Mouse (Mus musculus) limb, embryonic 15.5 days (tissue): ENCODE results near the gene Cdc34. TPM values are rescaled to one million over a fixed set of nuclear protein-coding genes. Genes with fewer than 3 reads are reported as not detected.

Experiments
- ATAC-seq: fragments of 200-750 bp; cut with Nextera tagmentation; 2 replicates; pipeline ENCODE4 v1.8.0; 2017; ENCODE audit warnings: low read depth, moderate TSS enrichment; ENCODE audit not compliant: insufficient number of reproducible peaks, low FRiP score, low TSS enrichment
- H3K27ac ChIP-seq: fragments of 300-500 bp; sonication (generic); 2 replicates; pipeline ENCODE4 v1.5.1; 2015; ENCODE audit warnings: moderate library complexity, mild to moderate bottlenecking, inconsistent platforms
- H3K27me3 ChIP-seq: fragments of 300-500 bp; sonication (generic); 2 replicates; pipeline ENCODE4 v1.6.1; 2015; ENCODE audit warnings: inconsistent platforms
- H3K36me3 ChIP-seq: fragments of 300-500 bp; sonication (generic); 2 replicates; pipeline ENCODE4 v1.6.1; 2015; ENCODE audit warnings: inconsistent platforms
- H3K4me1 ChIP-seq: fragments of 300-500 bp; sonication (generic); 2 replicates; pipeline ENCODE4 v1.6.1; 2015; ENCODE audit warnings: inconsistent platforms
- H3K4me2 ChIP-seq: fragments of 300-500 bp; sonication (generic); 2 replicates; pipeline ENCODE4 v1.6.1; 2015; ENCODE audit warnings: mild to moderate bottlenecking, inconsistent platforms
- H3K4me3 ChIP-seq: fragments of 300-500 bp; sonication (generic); 2 replicates; pipeline ENCODE4 v1.5.1; 2015; ENCODE audit warnings: mild to moderate bottlenecking, inconsistent platforms
- H3K9ac ChIP-seq: fragments of 300-500 bp; sonication (generic); 2 replicates; pipeline ENCODE4 v1.6.1; 2015; ENCODE audit warnings: inconsistent platforms
- H3K9me3 ChIP-seq: fragments of 300-500 bp; sonication (generic); 2 replicates; pipeline ENCODE4 v1.6.1; 2016; ENCODE audit warnings: inconsistent platforms
- WGBS: fragments of 180-500 bp; shearing (Covaris S2); methylation state at CpG from one replicate; pipeline ENCODE4 v1.1.7; 2015; 5-methylcytosine and 5-hydroxymethylcytosine counted together
- polyA plus RNA-seq: library from polyadenylated mRNA; unstranded; fragments of >200 nt; fragmentation: Nextera tagmentation; extraction: Ambion mirVana; gene quantifications from 2 replicates; pipeline ENCODE4 v1.2.1, GENCODE M21; 2015

Cdc34 gene
- polyA plus RNA-seq, 1 experiment from 2014 or later, result 100 TPM

DNA sequence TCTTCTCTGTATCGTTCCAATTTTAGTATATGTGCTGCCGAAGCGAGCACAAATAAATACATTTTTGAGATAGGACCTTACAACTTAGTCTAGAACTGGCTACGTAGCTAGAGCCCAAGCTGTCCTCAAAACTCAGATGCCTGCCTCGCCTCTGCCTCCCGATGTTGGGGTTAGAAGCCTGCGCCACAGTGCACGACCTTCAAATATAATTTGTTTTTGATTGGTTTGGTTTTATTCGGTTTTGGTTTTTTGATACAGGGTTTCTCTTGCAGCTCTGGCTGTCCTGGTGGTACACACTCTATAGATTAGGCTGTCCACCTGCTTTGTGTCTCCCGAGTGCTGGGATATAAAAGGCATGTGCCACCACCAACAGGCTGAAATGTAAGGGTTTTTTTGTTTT lies 21.5 kb downstream of the Cdc34 start:
- no peaks in the 10 kb centered on the region for H3K9me3 ChIP-seq
- H3K9ac ChIP-seq, result no peak overlapping the region
- H3K27me3 ChIP-seq, result no peaks in the 10 kb centered on the region
- peaks cover 38% of the 10 kb centered on the region for H3K4me1 ChIP-seq
- H3K4me2 ChIP-seq, result peak overlapping the region; percentile 81
- WGBS, result 78% methylated on average over 10 of the region's 10 CpGs
- H3K4me3 ChIP-seq, result peak overlapping the region; percentile 77
- 0 out of 2 replicates have a peak overlapping the region, but pooled peaks have one; percentile 82 for H3K27ac ChIP-seq
- H3K36me3 ChIP-seq, result peaks cover 11% of the 10 kb centered on the region
- ATAC-seq, result no peak

DNA sequence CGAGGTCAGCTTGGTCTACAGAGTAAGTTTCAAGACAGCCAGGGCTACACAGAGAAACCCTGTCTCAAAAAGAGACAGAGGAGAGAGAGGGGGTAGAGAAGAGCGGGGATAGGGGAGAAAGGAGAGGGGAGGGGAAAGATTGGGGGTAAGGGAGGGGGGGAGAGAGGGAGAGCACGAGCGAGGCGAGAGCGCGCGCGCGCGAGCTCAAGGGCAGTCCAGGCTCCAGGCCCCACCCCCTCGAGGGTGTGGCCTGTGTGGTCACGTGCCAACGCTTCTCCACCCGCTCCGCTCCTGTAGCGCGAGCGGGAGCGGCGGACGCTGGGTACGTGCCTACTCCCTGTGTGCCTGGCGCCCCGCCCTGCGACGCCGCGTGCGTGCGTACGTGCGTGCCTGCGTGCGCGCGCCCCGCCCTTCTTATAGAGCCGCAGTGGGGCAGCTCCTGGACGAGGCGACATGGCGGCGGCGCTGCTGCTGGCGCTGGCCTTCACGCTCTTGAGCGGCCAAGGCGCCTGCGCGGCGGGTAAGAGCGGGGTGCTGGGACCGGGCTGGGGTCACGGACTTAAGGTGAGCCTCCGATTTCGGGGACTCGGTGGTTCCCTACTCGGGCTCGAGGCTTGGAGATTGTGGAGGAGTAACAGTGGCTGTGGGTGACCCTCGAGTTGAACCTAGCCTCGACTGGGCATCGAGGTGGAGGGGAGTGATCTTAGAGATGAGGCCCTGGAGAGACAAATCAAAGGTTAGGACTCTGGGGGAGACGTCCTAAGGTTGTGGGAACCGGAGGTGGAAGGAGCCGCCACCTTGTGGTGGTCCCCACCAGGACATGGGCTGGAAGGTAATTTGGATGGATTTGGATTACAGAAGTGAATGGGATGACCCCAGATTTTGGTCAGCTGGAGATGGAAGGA lies 22.3 kb downstream of the Cdc34 start, which contains the start of gene Bsg:
Gene Bsg, plus strand, starts transcription at position 427 of the 905 bp plus-strand sequence.
- WGBS, result under 1% methylated on average over 64 of the region's 65 CpGs
- Histone ChIP-seq H3K27me3 (no peaks in the 10 kb centered on the region), H3K9me3 (no peaks in the 10 kb centered on the region), H3K4me3 (peak within 1 kb of the TSS; percentile 77), H3K9ac (peak within 1 kb of the TSS; percentile 82), H3K36me3 (peaks cover 18% of the 10 kb centered on the region), H3K4me2 (peak within 1 kb of the TSS; percentile 81), H3K4me1 (peaks cover 42% of the 10 kb centered on the region), H3K27ac (peak within 1 kb of the TSS; percentile 82)
- peak; percentile 92 for ATAC-seq

DNA sequence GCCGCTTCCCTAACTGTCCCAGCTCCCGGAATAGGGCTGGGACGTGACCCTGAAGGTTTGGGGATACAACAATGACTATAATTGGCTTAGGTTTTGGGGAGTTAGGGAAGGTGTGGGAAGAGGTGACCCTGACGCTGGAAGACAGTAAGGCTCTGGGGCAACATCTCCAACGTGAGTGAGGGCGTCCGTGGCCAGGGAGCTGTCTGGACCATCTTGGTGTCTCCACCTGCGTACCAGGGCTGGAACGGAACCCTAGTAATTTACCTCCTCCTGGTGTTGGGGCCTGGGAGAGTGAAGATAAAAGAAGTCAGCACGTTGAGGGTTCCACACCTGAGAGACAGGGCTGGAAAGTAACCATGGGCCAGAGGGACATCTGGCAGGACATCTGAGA lies 23.0 kb downstream of the Cdc34 start:
- 4% methylated on average over 10 of the region's 10 CpGs for whole genome bisulfite sequencing
- Histone ChIP-seq H3K27ac (peak overlapping the region; percentile 82; the same call in 1 of the 2 replicates), H3K4me2 (peak overlapping the region; percentile 81), H3K27me3 (no peaks in the 10 kb centered on the region), H3K4me1 (peaks cover 42% of the 10 kb centered on the region), H3K4me3 (peak overlapping the region; percentile 77), H3K36me3 (peaks cover 25% of the 10 kb centered on the region), H3K9ac (peak overlapping the region; percentile 82), H3K9me3 (no peaks in the 10 kb centered on the region)
- no peak for ATAC-seq

DNA sequence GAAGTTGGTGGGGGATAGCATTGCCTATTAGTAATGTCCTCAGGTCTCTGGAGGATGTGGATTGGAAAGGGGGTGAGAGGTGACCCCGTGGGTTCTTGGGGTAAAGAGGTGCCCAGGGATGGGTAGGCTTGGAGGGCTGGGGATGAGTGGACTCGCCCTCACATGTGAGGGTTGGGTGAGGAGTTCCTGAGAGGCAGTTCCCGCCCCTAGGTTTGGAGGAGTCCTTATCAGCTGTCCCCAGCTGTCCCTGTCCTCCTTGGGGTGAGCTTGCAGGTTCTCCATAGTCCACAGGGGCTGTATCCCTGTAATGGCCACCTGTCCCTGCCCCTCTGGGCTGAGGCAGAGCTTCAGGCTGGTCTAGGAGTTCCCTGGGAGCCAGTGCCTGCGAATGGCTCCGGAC lies 24.0 kb downstream of the Cdc34 start:
- no peak overlapping the region for H3K27ac ChIP-seq
- H3K4me1 ChIP-seq, result peaks cover 38% of the 10 kb centered on the region
- no peak overlapping the region for H3K9ac ChIP-seq

DNA sequence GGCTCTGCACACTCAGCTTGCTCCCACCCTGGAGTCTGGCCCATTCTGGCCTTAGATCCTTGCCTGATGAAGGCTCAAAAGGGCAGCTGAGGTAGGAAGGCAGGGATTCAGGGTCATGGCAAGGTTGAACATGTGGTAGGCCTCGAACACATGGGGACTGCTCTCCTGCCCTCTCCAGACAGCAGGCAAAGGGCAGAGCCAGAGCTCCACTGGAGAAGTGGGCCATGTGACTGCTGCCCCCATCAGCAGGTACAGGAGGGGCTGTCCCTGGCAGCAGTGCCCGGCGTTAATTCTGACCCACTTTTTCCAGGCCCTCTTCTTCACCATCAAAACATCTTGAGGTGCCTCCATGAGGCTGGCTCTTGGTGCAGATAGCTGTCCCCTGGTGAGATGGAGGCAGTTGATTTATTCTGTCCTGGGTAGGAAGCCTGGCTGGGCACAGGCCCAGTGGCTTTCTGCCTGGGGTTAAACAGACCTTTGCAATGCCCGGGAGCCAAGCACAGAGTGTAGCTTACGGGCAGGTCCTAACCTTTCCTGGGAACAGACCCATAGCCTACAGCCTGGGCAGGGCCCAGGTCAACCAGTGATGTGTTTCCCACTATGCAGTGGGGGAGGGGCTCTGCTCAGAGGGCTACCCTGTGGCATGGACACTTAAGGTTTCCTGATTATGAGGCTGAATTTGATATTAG lies 24.6 kb downstream of the Cdc34 start:
- WGBS, result 77% methylated on average over 5 of the region's 5 CpGs
- Histone ChIP-seq H3K4me2 (peak overlapping the region; percentile 81; the same call in 1 of the 2 replicates), H3K4me3 (peak overlapping the region; percentile 2; the same call in 1 of the 2 replicates), H3K36me3 (peaks cover 41% of the 10 kb centered on the region), H3K9ac (no peak overlapping the region), H3K4me1 (peaks cover 32% of the 10 kb centered on the region), H3K9me3 (no peaks in the 10 kb centered on the region), H3K27me3 (no peaks in the 10 kb centered on the region), H3K27ac (no peak overlapping the region)
- ATAC-seq, result no peak

More for the DNA sequence above, 24.0 kb downstream of the Cdc34 start:
- peak overlapping the region; percentile 77; the same call in 1 of the 2 replicates for H3K4me3 ChIP-seq
- ATAC-seq, result no peak
- no peaks in the 10 kb centered on the region for H3K9me3 ChIP-seq
- WGBS, result 76% methylated on average over 5 of the region's 5 CpGs
- peaks cover 35% of the 10 kb centered on the region for H3K36me3 ChIP-seq
- H3K27me3 ChIP-seq, result no peaks in the 10 kb centered on the region
- peak overlapping the region; percentile 81 for H3K4me2 ChIP-seq

DNA sequence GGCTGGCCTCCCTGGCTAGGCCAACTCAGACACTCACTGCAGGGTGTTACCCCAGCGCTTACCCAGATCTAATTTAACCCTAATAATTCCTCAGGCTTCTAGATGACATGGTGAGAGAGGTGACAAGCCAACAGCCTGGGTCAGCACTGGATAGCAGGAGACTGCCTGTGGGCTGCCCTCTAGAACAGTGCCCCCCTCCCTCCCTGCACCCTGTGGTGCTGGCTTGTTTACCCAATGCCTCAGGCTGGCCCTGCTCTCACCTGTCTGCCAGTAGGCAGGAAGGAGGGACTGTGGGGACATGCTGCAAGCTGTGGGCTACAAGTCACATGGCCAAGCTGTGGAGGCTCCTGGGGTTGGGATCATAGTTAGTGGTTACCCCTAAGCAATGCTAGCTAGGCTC lies 25.2 kb downstream of the Cdc34 start:
- Histone ChIP-seq H3K9me3 (no peaks in the 10 kb centered on the region), H3K4me3 (no peak overlapping the region), H3K4me2 (no peak overlapping the region), H3K36me3 (peaks cover 47% of the 10 kb centered on the region), H3K9ac (no peak overlapping the region), H3K27ac (no peak overlapping the region), H3K4me1 (peaks cover 29% of the 10 kb centered on the region), H3K27me3 (no peaks in the 10 kb centered on the region)
- 52% methylated on average over 1 of the region's 1 CpGs for WGBS
- no peak for ATAC-seq

DNA sequence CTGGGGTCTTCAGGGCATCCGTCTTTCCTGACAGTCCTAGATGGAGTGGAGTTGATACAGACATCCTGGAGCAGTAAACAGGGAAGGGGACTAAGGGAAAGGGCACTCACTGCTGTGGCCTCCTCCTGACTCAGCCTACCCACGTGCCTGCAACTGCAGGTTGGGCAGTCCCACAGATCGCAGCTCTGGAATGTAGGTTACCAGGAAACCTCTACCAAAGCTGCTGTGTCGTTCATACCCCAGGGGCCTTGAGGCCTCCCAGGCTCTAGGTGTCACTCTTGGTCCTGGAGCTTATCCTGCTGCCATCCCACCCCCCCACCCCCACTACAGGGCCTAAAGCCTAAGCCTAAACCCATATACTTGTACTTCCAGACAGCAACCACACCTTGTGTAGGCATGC lies 25.8 kb downstream of the Cdc34 start:
- peaks cover 29% of the 10 kb centered on the region for H3K4me1 ChIP-seq
- no peak overlapping the region for H3K27ac ChIP-seq
- no peak overlapping the region for H3K9ac ChIP-seq
- H3K4me2 ChIP-seq, result no peak overlapping the region
- no peak for ATAC-seq
- no peak overlapping the region for H3K4me3 ChIP-seq
- WGBS, result 69% methylated on average over 4 of the region's 4 CpGs
- peaks cover 47% of the 10 kb centered on the region for H3K36me3 ChIP-seq
- no peaks in the 10 kb centered on the region for H3K9me3 ChIP-seq
- H3K27me3 ChIP-seq, result no peaks in the 10 kb centered on the region

DNA sequence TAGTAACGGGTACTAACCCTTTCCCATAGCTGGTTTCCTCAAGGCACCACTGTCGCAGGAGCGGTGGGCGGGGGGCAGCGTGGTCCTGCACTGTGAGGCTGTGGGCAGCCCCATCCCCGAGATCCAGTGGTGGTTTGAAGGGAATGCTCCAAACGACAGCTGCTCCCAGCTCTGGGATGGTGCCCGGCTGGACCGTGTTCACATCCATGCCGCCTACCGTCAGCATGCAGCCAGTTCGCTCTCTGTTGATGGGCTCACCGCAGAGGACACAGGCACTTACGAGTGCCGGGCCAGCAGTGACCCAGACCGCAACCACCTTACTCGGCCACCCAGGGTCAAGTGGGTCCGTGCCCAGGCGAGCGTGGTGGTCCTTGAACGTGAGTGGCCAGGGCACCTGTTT lies 26.7 kb downstream of the Cdc34 start:
- peaks cover 29% of the 10 kb centered on the region for H3K4me1 ChIP-seq
- 86% methylated on average over 21 of the region's 21 CpGs for WGBS
- ATAC-seq, result no peak
- H3K9ac ChIP-seq, result no peak overlapping the region
- H3K4me2 ChIP-seq, result no peak overlapping the region
- H3K27me3 ChIP-seq, result peaks cover 5% of the 10 kb centered on the region; the same call in 1 of the 2 replicates
- H3K36me3 ChIP-seq, result peaks cover 47% of the 10 kb centered on the region
- H3K9me3 ChIP-seq, result no peaks in the 10 kb centered on the region
- no peak overlapping the region for H3K4me3 ChIP-seq
- no peak overlapping the region for H3K27ac ChIP-seq

DNA sequence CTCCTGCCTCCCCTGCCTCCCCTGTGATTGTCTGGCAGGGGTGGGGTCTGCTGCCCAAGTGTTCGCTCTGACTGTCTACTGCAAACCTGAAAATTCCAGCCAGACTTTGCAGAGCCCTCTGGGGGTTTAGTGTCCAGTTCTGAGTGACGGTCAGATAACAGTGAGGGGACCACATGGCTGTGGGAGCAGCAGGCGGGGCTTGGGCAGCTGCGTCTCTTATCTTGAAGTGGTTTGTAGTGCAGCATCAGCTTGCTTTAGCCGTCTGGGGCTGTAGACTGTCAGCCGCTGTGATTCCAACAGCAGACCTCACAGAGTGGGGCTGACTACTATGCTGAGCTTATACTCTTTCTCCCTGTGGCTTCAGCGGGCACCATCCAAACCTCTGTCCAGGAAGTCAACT lies 27.3 kb downstream of the Cdc34 start:
- Histone ChIP-seq H3K36me3 (peaks cover 47% of the 10 kb centered on the region), H3K4me2 (no peak overlapping the region), H3K27me3 (peaks cover 12% of the 10 kb centered on the region), H3K4me3 (no peak overlapping the region), H3K9me3 (no peaks in the 10 kb centered on the region), H3K4me1 (peaks cover 29% of the 10 kb centered on the region), H3K9ac (no peak overlapping the region), H3K27ac (no peak overlapping the region)
- 83% methylated on average over 7 of the region's 7 CpGs for WGBS
- no peak for ATAC-seq

DNA sequence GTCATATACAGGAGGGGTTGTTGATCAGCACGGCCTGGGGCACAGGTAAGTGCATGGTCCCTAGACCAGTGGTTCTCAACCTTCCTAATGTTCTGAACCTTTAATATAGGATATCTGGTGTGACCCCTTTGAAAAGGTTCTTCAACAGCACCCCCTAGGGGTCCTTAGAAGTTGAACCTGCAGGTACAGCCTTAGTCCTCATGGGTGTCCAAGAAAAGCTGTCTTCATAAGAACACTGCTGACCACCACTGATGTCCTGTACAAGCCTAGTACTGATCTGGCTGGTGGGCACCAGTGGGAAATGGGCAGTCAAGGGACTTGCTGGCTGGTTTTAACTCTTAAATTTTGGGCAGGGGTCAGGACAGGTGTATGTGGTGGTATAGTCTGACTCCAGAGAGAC lies 30.0 kb downstream of the Cdc34 start:
- Histone ChIP-seq H3K4me2 (no peak overlapping the region), H3K9me3 (no peaks in the 10 kb centered on the region), H3K4me1 (peaks cover 17% of the 10 kb centered on the region), H3K36me3 (peaks cover 43% of the 10 kb centered on the region), H3K4me3 (no peak overlapping the region), H3K9ac (no peak overlapping the region), H3K27ac (no peak overlapping the region), H3K27me3 (peaks cover 39% of the 10 kb centered on the region)
- no peak for ATAC-seq
- 88% methylated on average over 1 of the region's 1 CpGs for WGBS

DNA sequence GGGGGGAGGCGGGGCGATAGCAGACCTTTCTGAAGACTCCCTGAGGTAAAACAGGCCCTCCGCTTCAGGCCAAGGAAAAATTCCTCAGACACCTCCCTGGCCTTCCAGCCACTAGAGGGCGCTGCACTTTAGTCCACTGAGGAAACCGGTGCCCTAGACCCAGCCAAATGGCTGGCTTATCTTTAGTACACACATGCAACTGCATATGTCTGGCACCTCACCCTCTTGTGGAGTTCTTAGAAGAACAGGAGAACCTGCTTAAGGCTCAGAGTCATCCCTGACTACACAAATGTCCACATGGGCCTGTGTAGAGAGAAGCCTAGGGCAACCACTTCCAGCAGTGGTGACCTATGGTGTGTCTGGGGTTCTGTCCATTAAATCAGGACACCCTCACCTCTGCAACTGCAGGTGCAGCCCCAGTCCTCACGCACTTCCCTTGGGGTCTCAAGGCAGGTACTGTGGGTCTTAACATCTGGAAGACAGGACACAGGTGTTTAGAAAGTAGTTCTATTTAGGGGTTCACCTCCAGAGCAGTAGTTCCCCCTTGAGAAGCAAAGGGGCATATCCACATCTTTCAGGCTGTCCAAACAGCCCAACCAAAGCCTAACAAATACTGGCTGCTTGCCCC lies 30.6 kb downstream of the Cdc34 start:
- no peak overlapping the region for H3K27ac ChIP-seq
- H3K36me3 ChIP-seq, result peaks cover 38% of the 10 kb centered on the region
- H3K4me3 ChIP-seq, result no peak overlapping the region
- H3K4me1 ChIP-seq, result peaks cover 19% of the 10 kb centered on the region
- H3K9ac ChIP-seq, result no peak overlapping the region
- H3K9me3 ChIP-seq, result no peaks in the 10 kb centered on the region
- no peak overlapping the region for H3K4me2 ChIP-seq
- H3K27me3 ChIP-seq, result peaks cover 45% of the 10 kb centered on the region
- WGBS, result 25% methylated on average over 4 of the region's 6 CpGs
- no peak for ATAC-seq
